Mouse (Mus musculus) CH12.LX (cell line): ENCODE measurements around the gene Neurog1.

Experiments used
- CHD2 ChIP-seq: IDR thresholded peaks from 2 replicates; pipeline ENCODE4 v1.6.1; 2011; ENCODE audit warnings: low read length, improper control_type of control experiment
- CTCF ChIP-seq, 2 experiments: IDR thresholded peaks in 1 of 2; conservative IDR thresholded peaks in 1 of 2; 2 replicates each; pipeline ENCODE4 v1.5.1; 2011 to 2012; ENCODE audit warnings: low read depth in 2 of 2, low read length in 2 of 2, improper control_type of control experiment in 1 of 2, inconsistent platforms in 1 of 2, mild to moderate bottlenecking in 1 of 2, moderate library complexity in 1 of 2

- no peak for TF ChIP-seq CTCF (conservative IDR thresholded peaks at IDR 0.05 in 1 of 2, IDR thresholded peaks at IDR 0.05 in 1 of 2; ENCODE audit: low read depth in 2 of 2, low read length in 2 of 2)
- TF ChIP-seq CHD2 = no peak
Measured at GRCm38 (mm10) chr13:56223625-56224024, 28.3 kb downstream of the Neurog1 start.
